Mouse (Mus musculus): Measurements from ENCODE around the gene Prnd.

Gene Prnd

DNA sequence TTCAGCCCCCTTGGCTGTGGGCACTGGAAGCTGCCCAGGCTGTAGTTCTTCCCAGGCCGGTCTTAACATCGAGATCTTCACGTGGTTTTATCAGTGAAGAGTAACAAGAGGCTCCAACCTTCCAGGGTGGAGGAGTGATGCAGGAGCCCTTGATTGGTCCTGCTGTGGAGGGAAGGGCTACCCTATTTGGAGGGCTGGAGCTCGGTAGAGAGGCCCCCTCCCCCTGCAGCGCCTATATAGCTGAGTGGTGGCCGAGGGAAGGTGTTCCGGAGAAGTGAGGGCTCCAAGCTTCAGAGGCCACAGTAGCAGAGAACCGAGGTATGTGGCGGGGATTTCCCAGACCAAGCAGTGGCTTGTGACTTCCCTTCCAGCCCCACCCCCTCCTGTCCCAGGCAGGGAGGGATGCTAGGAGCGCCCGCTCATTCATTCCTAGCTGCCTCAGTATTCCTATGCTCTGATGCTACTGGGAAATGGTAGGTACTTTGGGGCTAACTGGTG, at the start of gene Prnd:
Gene Prnd, plus strand, starts transcription at position 264 of the 498 bp plus-strand sequence.
- in situ Hi-C loops (cut with MboI; ENCODE audit: low pct_unique_long_range_greater_than_20kb in 1 of 2, low sequenced_read_pairs in 2 of 2, unreplicated experiment in 1 of 2), result loop anchor here in 1 of 2 experiments (10.0 kb wide), 1 partner anchor 406 kb away; no protein-coding TSS in a partner anchor

DNA sequence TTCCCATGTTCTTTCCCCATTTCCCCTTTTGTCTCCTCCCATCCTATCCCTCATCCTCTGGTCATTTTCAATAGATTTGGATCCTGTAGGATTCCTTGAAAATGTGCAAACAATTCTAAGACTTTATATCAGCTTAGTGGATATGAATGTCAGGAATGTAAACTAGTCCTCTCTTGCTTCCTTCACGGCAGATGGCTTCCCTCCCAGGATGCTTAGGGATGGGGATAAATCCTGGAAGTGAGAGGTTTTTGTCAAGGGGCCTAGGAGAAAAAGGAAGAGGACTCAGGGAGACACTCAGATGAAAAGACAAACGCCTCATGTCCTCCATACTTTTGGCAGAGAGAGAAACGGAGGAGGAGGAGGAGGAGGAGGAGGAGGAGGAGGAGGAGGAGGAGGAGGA, 48.2 kb upstream of the Prnd start:
- in situ Hi-C loops (cut with MboI; ENCODE audit: low pct_unique_long_range_greater_than_20kb in 1 of 2, low sequenced_read_pairs in 2 of 2, unreplicated experiment in 1 of 2), result no loop called here

DNA sequence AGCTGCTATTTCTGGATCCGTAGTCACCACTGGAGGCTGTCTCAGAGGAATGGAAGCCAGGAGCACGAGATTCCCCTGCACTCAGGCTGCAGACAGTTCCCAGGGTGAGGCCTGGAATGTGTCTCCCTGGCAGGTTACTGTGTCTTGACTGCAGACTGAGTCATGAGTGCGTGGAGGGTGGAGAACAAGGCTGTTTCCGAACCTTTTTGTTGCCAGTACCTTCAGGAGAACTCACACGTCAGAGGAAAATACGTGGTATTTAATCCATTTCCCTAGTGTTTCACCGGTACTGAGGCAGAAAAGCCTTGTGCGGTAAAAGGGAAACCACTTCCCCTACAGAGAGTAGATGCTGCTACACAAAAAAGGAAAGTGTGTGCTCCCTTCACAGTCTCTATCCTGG, 47.8 kb upstream of the Prnd start:
- in situ Hi-C loops (cut with MboI; ENCODE audit: low pct_unique_long_range_greater_than_20kb in 1 of 2, low sequenced_read_pairs in 2 of 2, unreplicated experiment in 1 of 2), result no loop called here

GRCm38 (mm10) chr2:131905025-131905424, 45.6 kb upstream of the Prnd start:
- in situ Hi-C loops (cut with MboI; ENCODE audit: low pct_unique_long_range_greater_than_20kb in 1 of 2, low sequenced_read_pairs in 2 of 2, unreplicated experiment in 1 of 2), result no loop called here

DNA sequence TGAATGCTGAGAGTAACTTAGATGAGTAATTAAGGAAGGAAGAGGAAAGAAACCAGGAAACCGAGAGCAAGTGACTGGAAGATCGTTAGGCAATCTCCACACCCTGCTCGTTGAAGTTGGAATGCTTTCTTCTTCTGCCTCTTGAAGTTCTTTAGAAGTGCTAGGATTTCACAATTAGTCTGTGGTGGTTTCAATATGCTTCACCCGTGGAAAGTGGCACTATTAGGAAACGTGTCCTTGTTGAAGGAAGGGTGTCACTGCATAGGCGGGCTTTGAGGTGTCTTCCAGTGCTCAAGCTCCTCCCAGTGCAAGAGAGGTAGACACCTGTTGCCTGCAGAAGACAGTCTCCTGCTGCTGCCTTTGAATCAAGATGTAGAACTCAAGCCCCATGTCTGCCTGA, 44.9 kb upstream of the Prnd start:
- in situ Hi-C loops (cut with MboI; ENCODE audit: low pct_unique_long_range_greater_than_20kb in 1 of 2, low sequenced_read_pairs in 2 of 2, unreplicated experiment in 1 of 2), result no loop called here

DNA sequence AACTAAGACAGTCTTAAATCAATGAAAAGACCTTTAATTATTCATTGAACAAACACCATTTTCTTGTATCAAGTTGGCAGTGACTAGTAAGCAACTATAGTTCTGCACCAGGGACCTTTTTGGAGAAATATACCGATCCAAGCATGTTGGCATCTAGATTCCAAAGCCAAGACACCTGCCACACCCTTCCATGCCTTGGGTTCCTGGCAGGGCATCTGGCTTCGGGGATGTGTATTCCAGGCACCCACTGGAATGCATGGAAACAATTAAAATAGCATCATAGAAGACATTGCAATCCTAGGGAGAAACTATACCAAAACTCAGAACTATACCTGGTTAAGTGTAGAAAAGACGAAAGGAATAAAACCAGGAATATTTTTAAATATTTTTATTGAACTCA, 44.4 kb upstream of the Prnd start:
- in situ Hi-C loops (cut with MboI; ENCODE audit: low pct_unique_long_range_greater_than_20kb in 1 of 2, low sequenced_read_pairs in 2 of 2, unreplicated experiment in 1 of 2), result no loop called here

DNA sequence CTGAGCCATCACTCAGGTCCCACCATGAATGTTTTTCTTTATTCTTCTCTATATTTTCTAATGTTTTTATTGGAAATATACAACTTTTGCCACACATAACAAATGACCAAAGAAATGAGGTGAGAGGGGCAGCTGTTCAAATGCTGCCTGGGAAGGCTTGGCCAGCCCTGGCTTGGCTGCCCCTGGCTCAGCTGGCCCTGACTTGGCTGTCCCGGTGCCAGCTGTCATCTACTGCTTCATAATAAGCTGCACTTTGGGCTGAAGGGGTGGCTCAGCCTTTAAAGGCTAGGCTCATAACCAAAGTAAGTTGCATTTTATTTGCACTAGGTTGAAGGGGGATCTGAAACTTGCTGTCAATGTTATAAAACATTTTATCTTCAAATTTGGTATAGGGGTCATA, 43.8 kb upstream of the Prnd start:
- in situ Hi-C loops (cut with MboI; ENCODE audit: low pct_unique_long_range_greater_than_20kb in 1 of 2, low sequenced_read_pairs in 2 of 2, unreplicated experiment in 1 of 2), result no loop called here

- in situ Hi-C loops (cut with MboI; ENCODE audit: low pct_unique_long_range_greater_than_20kb in 1 of 2, low sequenced_read_pairs in 2 of 2, unreplicated experiment in 1 of 2), result no loop called here
Measured at GRCm38 (mm10) chr2:131907311-131907710, 43.4 kb upstream of the Prnd start.

GRCm38 (mm10) chr2:131908351-131908861, 42.3 kb upstream of the Prnd start:
- in situ Hi-C loops (cut with MboI; ENCODE audit: low pct_unique_long_range_greater_than_20kb in 1 of 2, low sequenced_read_pairs in 2 of 2, unreplicated experiment in 1 of 2), result no loop called here

- in situ Hi-C loops (cut with MboI; ENCODE audit: low pct_unique_long_range_greater_than_20kb in 1 of 2, low sequenced_read_pairs in 2 of 2, unreplicated experiment in 1 of 2), result no loop called here
Measured at GRCm38 (mm10) chr2:131908906-131909305, 41.8 kb upstream of the Prnd start.

GRCm38 (mm10) chr2:131909683-131910572, 40.7 kb upstream of the Prnd start, which contains the start of the genes Prnp and Prn:
TSS of gene Prnp (plus strand) at chr2:131909928.
TSS of gene Prn (plus strand) at chr2:131909957.
- in situ Hi-C loops (cut with MboI; ENCODE audit: low pct_unique_long_range_greater_than_20kb in 1 of 2, low sequenced_read_pairs in 2 of 2, unreplicated experiment in 1 of 2), result no loop called here

- in situ Hi-C loops (cut with MboI; ENCODE audit: low pct_unique_long_range_greater_than_20kb in 1 of 2, low sequenced_read_pairs in 2 of 2, unreplicated experiment in 1 of 2), result no loop called here
Measured at GRCm38 (mm10) chr2:131910847-131911246, 39.8 kb upstream of the Prnd start.

GRCm38 (mm10) chr2:131911341-131911740, 39.3 kb upstream of the Prnd start:
- in situ Hi-C loops (cut with MboI; ENCODE audit: low pct_unique_long_range_greater_than_20kb in 1 of 2, low sequenced_read_pairs in 2 of 2, unreplicated experiment in 1 of 2), result no loop called here

- in situ Hi-C loops (cut with MboI; ENCODE audit: low pct_unique_long_range_greater_than_20kb in 1 of 2, low sequenced_read_pairs in 2 of 2, unreplicated experiment in 1 of 2), result no loop called here
Measured at GRCm38 (mm10) chr2:131912526-131913258, 38.0 kb upstream of the Prnd start.

DNA sequence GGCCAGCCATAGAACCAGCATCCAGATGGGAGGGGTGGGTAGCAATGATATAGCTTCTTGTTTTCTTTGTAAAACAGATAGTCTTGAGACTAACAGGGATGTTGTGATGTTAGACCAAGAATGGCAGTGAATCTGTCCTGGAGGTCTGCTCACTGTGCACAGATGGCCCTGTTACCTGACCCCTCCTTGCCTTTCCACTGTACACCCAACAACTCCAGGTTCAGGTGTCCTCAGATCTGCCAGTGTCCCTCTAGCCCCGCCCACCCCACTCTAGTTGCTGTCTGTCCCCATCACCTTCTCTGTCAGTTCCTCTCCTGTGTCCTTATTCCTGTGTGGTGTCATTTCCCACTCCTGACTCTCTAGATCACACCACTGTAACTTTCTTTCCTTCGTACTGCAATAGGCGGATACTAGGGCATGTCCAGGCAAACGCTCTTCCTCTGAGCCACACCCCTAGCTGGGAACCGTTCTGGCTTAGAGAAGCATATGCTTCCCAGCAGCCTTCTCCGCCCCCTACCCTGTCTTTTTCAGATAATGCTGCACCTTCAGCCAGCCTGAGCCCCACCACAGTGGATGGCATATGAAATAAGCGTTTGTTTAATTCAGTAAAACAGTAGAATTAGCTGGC, 18.3 kb upstream of the Prnd start:
- in situ Hi-C loops (cut with MboI; ENCODE audit: low pct_unique_long_range_greater_than_20kb in 1 of 2, low sequenced_read_pairs in 2 of 2, unreplicated experiment in 1 of 2), result loop anchor here in 1 of 2 experiments (25.0 kb wide), 2 partner anchors 120 to 370 kb away; partner anchors contain the start of gene Adra1d

DNA sequence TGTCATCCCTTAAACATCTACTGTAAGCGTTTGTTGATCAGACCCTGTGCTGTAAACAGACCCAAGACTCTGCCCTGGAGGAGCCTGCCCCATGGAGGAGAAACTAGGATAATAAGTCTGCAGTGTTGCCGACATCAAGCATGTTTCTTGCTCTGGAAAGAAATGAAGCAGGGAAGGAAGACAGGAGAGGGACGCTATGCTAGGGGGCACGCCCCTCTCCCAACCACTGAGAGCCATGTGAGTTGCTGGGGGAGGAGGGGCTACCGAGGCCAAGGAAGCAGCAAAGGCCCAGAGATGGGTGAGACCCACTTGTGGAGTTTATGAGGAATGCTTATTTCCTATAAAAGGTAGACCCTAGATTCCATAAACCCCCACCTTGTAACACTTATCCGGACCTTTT, 17.6 kb upstream of the Prnd start:
- in situ Hi-C loops (cut with MboI; ENCODE audit: low pct_unique_long_range_greater_than_20kb in 1 of 2, low sequenced_read_pairs in 2 of 2, unreplicated experiment in 1 of 2), result loop anchor here in 1 of 2 experiments (25.0 kb wide), 2 partner anchors 121 to 371 kb away; partner anchors contain the start of gene Adra1d

DNA sequence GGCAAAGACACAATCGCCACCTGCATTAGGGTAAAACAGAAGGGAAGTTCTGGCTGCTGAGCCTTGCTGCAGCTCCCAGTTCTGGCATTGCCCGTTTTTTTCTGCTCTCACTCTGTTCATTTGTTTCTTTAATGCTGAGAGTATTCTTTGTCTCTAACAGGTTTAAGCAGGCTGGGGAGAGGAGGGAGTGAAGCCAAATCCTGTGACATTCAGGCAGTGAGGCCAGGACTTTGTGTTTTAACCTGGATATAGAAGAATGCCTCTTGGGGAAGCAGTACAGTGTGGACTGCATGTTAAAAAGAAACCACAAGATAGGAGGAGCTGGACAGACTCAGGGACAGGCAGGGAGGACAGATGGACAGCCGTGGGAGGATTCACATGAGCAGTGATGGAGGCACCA, 17.1 kb upstream of the Prnd start:
- in situ Hi-C loops (cut with MboI; ENCODE audit: low pct_unique_long_range_greater_than_20kb in 1 of 2, low sequenced_read_pairs in 2 of 2, unreplicated experiment in 1 of 2), result loop anchor here in 1 of 2 experiments (25.0 kb wide), 2 partner anchors 121 to 371 kb away; partner anchors contain the start of gene Adra1d

DNA sequence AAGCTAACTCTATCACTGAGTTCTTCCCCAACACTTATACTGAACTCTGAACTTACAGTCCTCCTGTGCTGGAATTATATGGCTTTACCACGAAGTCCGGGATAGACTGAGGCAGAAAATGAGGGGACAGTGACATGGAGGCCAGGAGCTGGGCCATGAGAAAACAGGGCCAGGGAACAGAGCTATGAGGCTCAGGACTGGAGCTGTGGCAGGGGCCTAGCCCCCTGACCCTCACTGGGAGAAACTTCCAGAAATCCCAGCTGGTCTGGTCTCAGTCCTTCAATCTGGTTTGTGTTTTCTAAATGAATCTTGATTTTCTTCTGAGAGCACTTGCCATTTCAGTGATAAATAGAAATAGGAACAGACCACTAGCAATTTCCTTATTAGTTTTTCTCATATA, 16.4 kb upstream of the Prnd start:
- in situ Hi-C loops (cut with MboI; ENCODE audit: low pct_unique_long_range_greater_than_20kb in 1 of 2, low sequenced_read_pairs in 2 of 2, unreplicated experiment in 1 of 2), result loop anchor here in 1 of 2 experiments (25.0 kb wide), 2 partner anchors 122 to 372 kb away; partner anchors contain the start of gene Adra1d
